Mouse (Mus musculus) E14TG2a.4 (cell line): Measurements from ENCODE around the gene Pou2f1.

ENCODE experiments used
- H3K27me3 ChIP-seq: 2 replicates; pipeline ENCODE4 v1.6.1; 2014; ENCODE audit warnings: low read length, control low read depth; ENCODE audit not compliant: insufficient read depth
- H3K36me3 ChIP-seq: 2 replicates; pipeline ENCODE4 v1.6.1; 2014; ENCODE audit warnings: low read length, control low read depth; ENCODE audit not compliant: insufficient read depth
- H3K4me1 ChIP-seq: replicated peaks from 2 replicates; pipeline ENCODE4 v1.6.1; 2014; ENCODE audit warnings: low read depth, low read length, control low read depth
- H3K4me3 ChIP-seq: replicated peaks from 2 replicates; pipeline ENCODE4 v1.5.1; 2014; ENCODE audit warnings: mild to moderate bottlenecking, low read length
- H3K9me3 ChIP-seq: 2 replicates; pipeline ENCODE4 v1.6.1; 2014; ENCODE audit warnings: low read length, control low read depth
- CTCF ChIP-seq: conservative IDR thresholded peaks from 2 replicates; pipeline ENCODE4 v1.5.1; 2014; ENCODE audit warnings: low read length
- NANOG ChIP-seq: IDR thresholded peaks from 2 replicates; pipeline ENCODE4 v1.6.1; 2014; ENCODE audit warnings: borderline replicate concordance, low read length, mixed read lengths
- POU5F1 ChIP-seq: IDR thresholded peaks from 2 replicates; pipeline ENCODE4 v1.6.1; 2014; ENCODE audit warnings: low read length, borderline replicate concordance

Pou2f1 gene

DNA sequence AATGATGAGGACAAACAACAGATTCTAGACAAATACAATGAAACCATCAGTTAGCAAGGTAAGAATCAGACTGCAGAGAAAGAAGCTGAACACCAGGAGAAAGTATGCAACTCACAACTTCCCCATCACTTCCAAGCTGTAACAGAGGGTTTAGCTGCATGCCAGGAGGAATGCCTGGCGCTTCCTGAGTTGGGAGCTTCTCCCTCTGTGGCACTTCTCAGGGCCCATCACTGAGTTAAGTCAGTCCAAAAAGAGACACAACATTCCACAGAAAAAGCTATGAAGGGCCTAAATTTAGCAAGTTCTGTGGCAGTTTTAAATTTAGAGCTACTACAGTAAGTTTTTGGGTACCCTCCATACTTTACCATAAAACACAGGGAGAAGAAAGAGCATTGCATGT lies 59.2 kb downstream of the Pou2f1 start:
- H3K9me3 ChIP-seq: no peaks in the 10 kb centered on the region
- no peak for TF ChIP-seq NANOG
- TF ChIP-seq CTCF: no peak
- TF ChIP-seq POU5F1: no peak
- peaks cover 30% of the 10 kb centered on the region for H3K4me1 ChIP-seq
- H3K36me3 ChIP-seq: peaks cover 14% of the 10 kb centered on the region
- H3K27me3 ChIP-seq: no peaks in the 10 kb centered on the region
- H3K4me3 ChIP-seq: no peak overlapping the region

DNA sequence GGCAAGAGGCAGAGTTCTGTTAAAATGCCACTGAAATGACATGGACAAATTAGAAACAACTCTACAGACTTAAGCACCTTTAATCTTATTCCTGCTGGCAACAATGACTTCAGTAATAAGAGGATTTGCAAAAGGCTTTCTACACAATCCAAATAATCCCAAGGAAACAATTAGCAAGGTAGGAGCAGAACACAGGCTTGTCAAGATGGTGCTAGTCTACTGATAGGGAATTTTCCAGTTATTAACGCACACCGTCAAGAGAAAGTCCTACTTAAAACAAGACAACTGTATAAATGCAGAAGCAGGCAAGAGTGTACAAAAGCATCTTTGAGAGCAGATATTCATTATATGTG lies 67.0 kb downstream of the Pou2f1 start:
- Histone ChIP-seq H3K36me3 (peaks cover 4% of the 10 kb centered on the region; the same call in 1 of the 2 replicates), H3K4me3 (no peak overlapping the region), H3K27me3 (no peaks in the 10 kb centered on the region), H3K4me1 (peaks cover 19% of the 10 kb centered on the region), H3K9me3 (no peaks in the 10 kb centered on the region)
- no peak for TF ChIP-seq NANOG
- TF ChIP-seq POU5F1: no peak
- no peak for TF ChIP-seq CTCF

DNA sequence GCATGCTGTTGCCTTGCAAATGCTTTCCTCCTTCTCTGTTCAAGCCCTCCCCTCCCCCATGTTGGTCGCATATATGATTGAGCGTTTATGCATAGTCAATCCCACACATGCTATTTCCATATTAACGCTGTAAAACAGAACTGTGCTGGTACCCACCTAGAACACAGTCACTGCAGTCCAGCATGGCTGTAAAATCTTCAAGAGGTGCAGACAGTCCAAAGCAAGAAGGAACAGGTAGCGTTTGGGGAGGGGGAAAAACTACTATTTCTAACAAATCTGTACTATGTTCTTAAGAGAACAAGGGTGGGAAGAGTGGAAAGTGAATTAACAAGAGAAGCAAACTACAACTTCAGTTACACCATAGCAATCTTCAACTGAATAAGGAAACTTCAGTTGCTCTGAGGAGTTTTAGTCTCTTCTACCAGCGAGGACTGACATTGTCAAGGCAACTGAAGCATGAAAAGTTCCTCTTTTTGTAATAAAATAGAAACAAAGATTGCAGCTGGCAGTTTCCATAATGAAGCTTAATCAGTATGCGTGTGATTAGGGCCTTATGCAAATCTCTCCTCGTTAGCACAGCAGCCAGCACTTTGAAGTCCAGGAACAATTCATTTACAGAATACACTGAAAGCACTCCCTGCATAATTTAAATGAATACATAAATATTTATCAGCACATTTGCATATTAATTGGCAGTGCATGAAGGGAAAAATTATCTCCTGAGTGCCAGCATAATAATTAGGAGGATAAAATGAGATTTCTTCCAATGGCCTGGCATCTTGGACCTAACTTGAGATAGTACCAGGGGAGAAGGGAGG lies 67.6 kb downstream of the Pou2f1 start:
- H3K4me1 ChIP-seq: peaks cover 13% of the 10 kb centered on the region
- H3K4me3 ChIP-seq: no peak overlapping the region
- TF ChIP-seq POU5F1 (no peak), CTCF (no peak), NANOG (no peak)
- no peaks in the 10 kb centered on the region for H3K27me3 ChIP-seq
- H3K9me3 ChIP-seq: no peaks in the 10 kb centered on the region
- peaks cover 4% of the 10 kb centered on the region; the same call in 1 of the 2 replicates for H3K36me3 ChIP-seq

DNA sequence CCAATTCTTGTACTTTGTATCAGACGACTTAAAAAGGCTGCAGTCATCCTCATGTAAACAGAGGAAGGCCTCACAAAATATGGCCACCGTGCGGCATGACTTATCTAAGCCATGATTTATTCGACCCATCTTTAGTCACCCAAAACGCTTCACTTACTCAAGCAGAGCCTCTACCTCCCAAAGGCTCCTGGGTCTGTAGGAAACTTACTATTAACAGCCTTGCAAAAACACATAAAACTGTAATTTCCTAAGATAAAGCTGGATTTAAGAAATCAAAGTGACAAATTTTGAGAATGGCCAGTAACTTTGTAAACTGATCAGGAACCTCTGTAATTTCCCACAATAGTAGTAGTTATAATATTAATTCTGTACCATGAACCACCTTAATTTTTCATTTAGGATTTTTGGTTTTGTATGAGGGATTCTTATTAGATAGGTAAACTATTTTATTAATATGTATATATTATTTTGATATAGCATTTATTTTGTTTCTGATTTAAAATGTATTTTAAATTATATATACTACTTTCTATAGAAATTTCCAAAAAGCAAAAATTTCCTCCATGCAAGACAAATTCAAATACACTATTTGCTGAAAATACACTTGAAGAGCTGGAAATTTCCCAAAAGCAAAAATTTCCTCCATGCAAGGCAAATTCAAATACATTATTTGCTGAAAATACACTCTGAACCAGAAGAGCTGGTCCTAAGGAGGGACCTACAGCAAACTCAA lies 68.4 kb downstream of the Pou2f1 start:
- H3K9me3 ChIP-seq: no peaks in the 10 kb centered on the region
- no peak overlapping the region for H3K4me3 ChIP-seq
- no peaks in the 10 kb centered on the region for H3K27me3 ChIP-seq
- peaks cover 13% of the 10 kb centered on the region for H3K4me1 ChIP-seq
- no peak for TF ChIP-seq POU5F1
- TF ChIP-seq CTCF: no peak
- no peak for TF ChIP-seq NANOG
- H3K36me3 ChIP-seq: peaks cover 4% of the 10 kb centered on the region; the same call in 1 of the 2 replicates

DNA sequence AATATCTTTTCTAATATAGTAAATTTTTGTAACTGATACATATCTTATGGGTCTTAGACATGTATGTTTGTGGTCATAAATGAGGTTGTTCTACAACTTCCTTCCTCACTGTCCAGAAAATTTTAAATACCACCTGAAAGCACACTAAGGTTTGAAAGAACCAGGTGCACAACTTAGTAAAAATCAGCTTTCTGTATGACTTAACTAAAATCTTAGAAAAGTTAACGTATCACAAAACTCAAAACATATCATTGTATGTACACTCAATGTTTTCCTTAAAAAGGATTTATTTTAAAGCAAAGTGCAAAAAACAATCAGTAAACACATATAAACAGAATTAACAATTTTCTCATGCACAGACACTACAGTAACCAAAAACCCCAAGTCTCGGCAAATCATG lies 69.6 kb downstream of the Pou2f1 start:
- TF ChIP-seq NANOG: no peak
- no peak for TF ChIP-seq CTCF
- TF ChIP-seq POU5F1: no peak
- Histone ChIP-seq H3K9me3 (no peaks in the 10 kb centered on the region), H3K27me3 (no peaks in the 10 kb centered on the region), H3K36me3 (peaks cover 4% of the 10 kb centered on the region; the same call in 1 of the 2 replicates), H3K4me1 (peaks cover 13% of the 10 kb centered on the region), H3K4me3 (no peak overlapping the region)

DNA sequence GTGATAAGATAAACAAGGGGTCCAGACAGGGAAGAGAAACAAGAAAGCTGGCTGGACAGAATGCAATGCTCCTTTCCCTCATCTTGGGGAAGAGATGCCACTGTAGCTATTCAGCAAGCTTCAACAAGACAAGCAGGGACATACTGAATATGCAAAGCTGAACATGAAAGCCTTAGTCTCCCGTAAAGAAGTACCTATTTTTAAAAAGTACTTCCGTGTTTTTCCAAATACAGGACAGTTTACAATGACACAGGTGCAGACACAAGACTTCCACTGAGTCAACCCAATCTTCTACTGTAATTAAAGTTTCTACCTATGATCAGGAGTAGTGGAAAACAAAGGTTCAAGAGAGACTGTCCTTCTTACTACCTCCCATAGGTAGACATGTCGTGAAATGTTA lies 72.0 kb downstream of the Pou2f1 start:
- Histone ChIP-seq H3K27me3 (no peaks in the 10 kb centered on the region), H3K9me3 (no peaks in the 10 kb centered on the region), H3K36me3 (peaks cover 4% of the 10 kb centered on the region; the same call in 1 of the 2 replicates), H3K4me3 (no peak overlapping the region), H3K4me1 (peaks cover 12% of the 10 kb centered on the region)
- TF ChIP-seq NANOG (no peak), CTCF (no peak), POU5F1 (no peak)

DNA sequence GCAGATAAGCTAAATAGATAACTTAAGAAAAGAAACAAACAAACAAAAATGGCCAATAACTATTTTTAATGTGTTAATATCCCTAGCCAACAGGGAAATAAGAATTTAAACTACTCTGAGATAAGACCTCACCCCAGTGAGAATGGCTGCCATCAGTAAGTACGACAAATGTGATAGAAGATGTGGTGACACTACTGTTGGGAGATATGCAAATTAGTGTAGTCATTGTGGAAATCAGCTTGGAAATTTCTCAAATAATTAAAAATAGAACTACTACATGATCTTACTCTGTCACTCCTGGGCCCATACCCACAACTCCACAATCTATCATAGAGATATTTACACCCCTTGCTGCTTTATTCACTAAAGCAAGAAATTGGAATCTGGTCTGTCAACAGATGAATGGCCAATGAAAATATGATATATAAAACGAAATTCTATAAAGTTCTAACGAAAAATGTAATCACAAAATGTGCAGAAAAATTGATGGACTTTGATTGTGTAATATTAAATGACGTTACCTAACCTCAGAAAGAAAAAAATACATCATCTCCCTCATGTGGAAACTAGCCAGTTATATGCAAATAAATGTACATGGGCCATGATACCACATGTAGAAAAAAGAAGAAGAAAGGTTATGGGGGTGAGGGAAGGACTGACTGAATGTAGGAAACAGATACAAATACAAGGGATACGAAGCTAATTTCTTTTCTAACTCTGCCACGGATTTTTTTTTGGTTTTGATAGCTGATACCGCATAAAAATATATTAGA lies 74.8 kb downstream of the Pou2f1 start:
- no peaks in the 10 kb centered on the region for H3K9me3 ChIP-seq
- H3K27me3 ChIP-seq: no peaks in the 10 kb centered on the region
- no peaks in the 10 kb centered on the region for H3K4me1 ChIP-seq
- H3K36me3 ChIP-seq: peaks cover 7% of the 10 kb centered on the region; the same call in 1 of the 2 replicates
- H3K4me3 ChIP-seq: no peak overlapping the region
- TF ChIP-seq NANOG (no peak), POU5F1 (no peak), CTCF (no peak)

DNA sequence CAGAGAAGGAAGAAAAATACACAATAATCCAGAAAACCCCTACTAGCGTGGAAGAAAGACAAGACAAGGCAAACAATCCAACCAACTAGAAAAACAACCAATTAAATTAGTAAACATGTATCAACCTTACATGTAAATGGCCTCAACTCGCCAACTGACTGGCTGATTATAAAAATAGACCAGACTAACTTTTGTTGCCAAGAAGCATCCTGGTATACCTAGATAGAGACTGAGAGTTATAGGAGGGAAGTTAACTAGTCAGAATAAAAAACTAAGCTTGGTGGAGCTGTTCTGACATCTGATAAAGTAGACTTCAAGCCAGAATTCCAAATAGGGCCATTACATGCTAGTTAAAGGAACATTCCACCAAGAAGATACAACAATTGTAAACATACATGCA lies 77.3 kb downstream of the Pou2f1 start:
- Histone ChIP-seq H3K27me3 (no peaks in the 10 kb centered on the region), H3K4me3 (no peak overlapping the region), H3K36me3 (peaks cover 10% of the 10 kb centered on the region; the same call in 1 of the 2 replicates), H3K9me3 (no peaks in the 10 kb centered on the region), H3K4me1 (no peaks in the 10 kb centered on the region)
- TF ChIP-seq POU5F1 (no peak), NANOG (no peak), CTCF (no peak)
